Mouse (Mus musculus) cortical plate, adult 2 months (tissue): ENCODE measurements around the gene Ucp1.

ENCODE experiments used
- CTCF ChIP-seq: fragments of 200-500 bp; IDR thresholded peaks from 2 replicates; pipeline ENCODE4 v1.5.1; 2011; ENCODE audit warnings: mild to moderate bottlenecking, control low read depth, low read length; ENCODE audit not compliant: insufficient read depth; ENCODE audit errors: extremely low read depth
- POLR2A ChIP-seq: fragments of 200-500 bp; IDR thresholded peaks from 2 replicates; pipeline ENCODE4 v1.6.1; 2011; ENCODE audit warnings: mild to moderate bottlenecking, low read length, control low read depth; ENCODE audit not compliant: insufficient read depth; ENCODE audit errors: extremely low read depth

DNA sequence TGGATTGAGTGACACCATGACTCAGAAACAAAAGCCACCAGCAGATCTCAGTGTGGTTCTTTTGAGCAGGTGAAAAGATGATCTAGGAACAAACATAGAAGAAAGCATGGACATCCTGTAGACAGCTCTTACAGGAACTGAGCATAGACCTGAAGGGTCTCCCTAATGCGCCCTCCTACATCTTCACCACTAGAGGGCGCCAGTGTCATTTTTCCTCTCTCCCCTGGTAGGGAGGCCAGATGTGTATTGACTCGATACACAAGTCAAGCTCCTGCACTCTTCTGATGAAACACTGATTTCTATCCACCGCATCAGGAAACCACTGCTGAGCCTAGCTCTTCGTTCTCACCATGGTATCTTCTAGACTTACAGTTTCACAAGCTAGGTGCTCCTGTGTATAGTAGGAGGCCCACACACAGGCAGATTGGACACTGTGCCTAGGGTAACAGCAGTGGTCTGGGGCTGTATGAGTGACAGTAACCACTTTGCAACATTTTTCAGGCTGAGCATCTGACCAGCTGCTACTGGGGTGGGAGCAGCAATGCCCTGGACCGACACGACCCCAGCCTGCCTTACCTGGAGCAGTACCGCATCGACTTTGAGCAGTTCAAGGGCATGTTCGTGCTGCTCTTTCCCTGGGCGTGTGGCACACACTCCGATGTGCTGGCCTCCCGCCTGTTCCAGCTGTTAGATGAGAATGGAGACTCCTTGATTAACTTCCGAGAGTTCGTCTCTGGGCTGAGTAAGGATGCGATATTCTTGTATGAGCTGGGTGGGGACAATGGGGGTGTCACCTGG lies 29.5 kb upstream of the Ucp1 start:
- TF ChIP-seq CTCF (peak; percentile 85), POLR2A (no peak)
